8 mouse cellular contexts compared by ENCODE assay signal in genomic region chrX:50550297-50550696, GRCm38 (mm10).
DNase-seq lines count a peak whose midpoint lies in the region; ATAC-seq and TF ChIP-seq lines count a peak whose summit lies in the region.

No protein-coding gene starts in this region.

- peaks cover 0 to 3% of the 10 kb centered on the region in 2 experiments; a peak in 1 of 4 replicates for H3K36me3 ChIP-seq in MEL (ENCODE audit: control insufficient read depth in 1 of 2, insufficient read depth in 2 of 2, low read length in 2 of 2)
- H3K36me3 ChIP-seq in forebrain, embryonic 11.5 days (ENCODE audit: control insufficient read depth, insufficient read depth, low read length) = no peaks in the 10 kb centered on the region
- H3K36me3 ChIP-seq in intestine, embryonic 14.5 days (ENCODE audit: control insufficient read depth, insufficient read depth, low read length) = no peaks in the 10 kb centered on the region

- H3K4me1 ChIP-seq in MEL (ENCODE audit: control insufficient read depth in 1 of 2, insufficient read depth in 2 of 2, low read length in 2 of 2) = peaks cover 0 to 2% of the 10 kb centered on the region in 2 experiments; a peak in 1 of 4 replicates
- no peaks in the 10 kb centered on the region for H3K4me1 ChIP-seq in forebrain, embryonic 11.5 days (replicated peaks; ENCODE audit: control insufficient read depth, insufficient read depth, low read length)
- H3K4me1 ChIP-seq in intestine, embryonic 14.5 days (replicated peaks; ENCODE audit: control insufficient read depth, insufficient read depth, low read length) = no peaks in the 10 kb centered on the region

- TF ChIP-seq CTCF in MEL (IDR thresholded peaks at IDR 0.05 in 2 of 3, conservative IDR thresholded peaks at IDR 0.05 in 1 of 3; ENCODE audit: control insufficient read depth in 1 of 3, insufficient read depth in 1 of 3, low read depth in 2 of 3, low read length in 3 of 3, poor library complexity in 1 of 3, severe bottlenecking in 1 of 3) = peak in 2 of 3 experiments; percentile 40 to 74; a peak in 3 of 6 replicates

- ATAC-seq in forebrain, embryonic 11.5 days (replicated peaks; ENCODE audit: low FRiP score) = no peak
- ATAC-seq in intestine, embryonic 14.5 days (replicated peaks; ENCODE audit: low FRiP score, low TSS enrichment, low read depth) = no peak
- ATAC-seq in activated CD4-positive, CD25-positive, alpha-beta regulatory T cell, adult 4 months = no peak

- no peaks in the 10 kb centered on the region; the same call in 1 of the 2 replicates for H3K79me2 ChIP-seq in MEL (ENCODE audit: control insufficient read depth, insufficient read depth, low read length, poor library complexity)

- H3K27ac ChIP-seq in MEL (ENCODE audit: control insufficient read depth, low read depth, low read length) = peak overlapping the region; percentile 90
- no peak overlapping the region for H3K27ac ChIP-seq in forebrain, embryonic 11.5 days (ENCODE audit: low read depth, low read length)
- H3K27ac ChIP-seq in intestine, embryonic 14.5 days (ENCODE audit: low read depth) = no peak overlapping the region

- H3K4me3 ChIP-seq in MEL (ENCODE audit: control insufficient read depth in 1 of 2, insufficient read depth in 1 of 2, low read depth in 2 of 2, low read length in 2 of 2) = peak overlapping the region; percentile 84 to 92
- H3K4me3 ChIP-seq in forebrain, embryonic 11.5 days (ENCODE audit: low read depth, low read length) = peak overlapping the region; percentile 23; the same call in 1 of the 2 replicates
- H3K4me3 ChIP-seq in intestine, embryonic 14.5 days (ENCODE audit: low read depth, low read length) = peak overlapping the region; percentile 32

- peak; percentile 84 for TF ChIP-seq RAD21 in MEL (IDR thresholded peaks at IDR 0.05; ENCODE audit: low read depth, low read length)

- no peaks in the 10 kb centered on the region for H3K9me3 ChIP-seq in MEL (replicated peaks; ENCODE audit: insufficient read depth, low read length)
- H3K9me3 ChIP-seq in forebrain, embryonic 11.5 days (ENCODE audit: control insufficient read depth, low read length) = no peaks in the 10 kb centered on the region
- H3K9me3 ChIP-seq in intestine, embryonic 14.5 days (ENCODE audit: control insufficient read depth, low read length) = no peaks in the 10 kb centered on the region

- peak in 1 of 2 experiments; percentile 36; a peak in 1 of 4 replicates for TF ChIP-seq POLR2A in MEL (IDR thresholded peaks at IDR 0.05; ENCODE audit: control insufficient read depth in 1 of 2, insufficient read depth in 1 of 2, low read depth in 1 of 2, low read length in 2 of 2, poor library complexity in 1 of 2)

- WGBS in forebrain, embryonic 11.5 days = 60% methylated on average over 10 of the region's 10 CpGs
- WGBS in intestine, embryonic 14.5 days = 64% methylated on average over 10 of the region's 10 CpGs

- peak overlapping the region; percentile 94 for H3K9ac ChIP-seq in MEL (ENCODE audit: control insufficient read depth, low read depth, low read length, poor library complexity, severe bottlenecking)
- no peak overlapping the region for H3K9ac ChIP-seq in forebrain, embryonic 11.5 days (ENCODE audit: low read length)
- no peak overlapping the region for H3K9ac ChIP-seq in intestine, embryonic 14.5 days (ENCODE audit: low read length)

- peak overlapping the region; percentile 24; the same call in 1 of the 2 replicates for H3K4me2 ChIP-seq in forebrain, embryonic 11.5 days (ENCODE audit: low read depth, low read length, severe bottlenecking)
- H3K4me2 ChIP-seq in intestine, embryonic 14.5 days (ENCODE audit: low read length) = peak overlapping the region; percentile 40

- DNase-seq in kidney, adult 11 months = peak; percentile 83
- DNase-seq in kidney, postnatal 14 days = no peak
- peak; percentile 91 for DNase-seq in MEL (ENCODE audit: low read depth, low spot score)
- DNase-seq in forebrain, embryonic 11.5 days (ENCODE audit: low spot score) = no peak
- DNase-seq in intestine, embryonic 14.5 days (ENCODE audit: low spot score) = no peak
- peak; percentile 83 for DNase-seq in lung, postnatal 25 days (ENCODE audit: low spot score)
- peak; percentile 76 for DNase-seq in retina, postnatal 1 day

- H3K27me3 ChIP-seq in MEL (ENCODE audit: control insufficient read depth in 1 of 2, insufficient read depth in 2 of 2, low read length in 2 of 2) = no peaks in the 10 kb centered on the region
- H3K27me3 ChIP-seq in forebrain, embryonic 11.5 days (ENCODE audit: control insufficient read depth, insufficient read depth, low read length) = no peaks in the 10 kb centered on the region
- H3K27me3 ChIP-seq in intestine, embryonic 14.5 days (replicated peaks; ENCODE audit: control insufficient read depth, insufficient read depth, low read length) = no peaks in the 10 kb centered on the region

- 0 out of 4 replicates have a peak, but pooled peaks of 1 of the 2 experiments have one; percentile 13 for TF ChIP-seq EP300 in MEL (IDR thresholded peaks at IDR 0.05; ENCODE audit: low read depth in 1 of 2, low read length in 2 of 2)

TF ChIP-seq in MEL, 35 proteins besides CTCF, POLR2A, EP300 and RAD21:
- TF ChIP-seq BHLHE40 (IDR thresholded peaks at IDR 0.05; ENCODE audit: borderline replicate concordance, low read depth, low read length) (no peak), GABPA (IDR thresholded peaks at IDR 0.05; ENCODE audit: low read depth, low read length) (no peak), HCFC1 (IDR thresholded peaks at IDR 0.05; ENCODE audit: low read depth, low read length) (peak; percentile 64; the same call in 1 of the 2 replicates), UBTF (IDR thresholded peaks at IDR 0.05; ENCODE audit: borderline replicate concordance, insufficient read depth, low read depth, low read length) (no peak), ZNF384 (IDR thresholded peaks at IDR 0.05; ENCODE audit: low read depth, low read length) (peak; percentile 64; the same call in 1 of the 2 replicates), MYB (IDR thresholded peaks at IDR 0.05; ENCODE audit: low read depth, low read length) (no peak), GATA1 (IDR thresholded peaks at IDR 0.05; ENCODE audit: low read depth, low read length) (peak; percentile 11; the same call in 1 of the 2 replicates), RCOR1 (IDR thresholded peaks at IDR 0.05; ENCODE audit: low read depth, low read length) (no peak), ELF1 (IDR thresholded peaks at IDR 0.05; ENCODE audit: low read depth, low read length) (no peak), ZC3H11A (IDR thresholded peaks at IDR 0.05; ENCODE audit: low read depth, low read length) (peak; percentile 70), CHD2 (IDR thresholded peaks at IDR 0.05; ENCODE audit: low read length) (no peak), POLR2AphosphoS5 (IDR thresholded peaks at IDR 0.05; ENCODE audit: borderline replicate concordance, low read depth, low read length) (no peak), CHD1 (IDR thresholded peaks at IDR 0.05; ENCODE audit: low read depth, low read length) (no peak), TAL1 (IDR thresholded peaks at IDR 0.05; ENCODE audit: low read length) (no peak), ZMIZ1 (IDR thresholded peaks at IDR 0.05; ENCODE audit: low read depth, low read length) (no peak), MAFK (IDR thresholded peaks at IDR 0.05; ENCODE audit: borderline replicate concordance, low read depth, low read length) (no peak), NRF1 (IDR thresholded peaks at IDR 0.05; ENCODE audit: insufficient read depth, low read depth, low read length, poor library complexity, severe bottlenecking) (no peak), SMC3 (IDR thresholded peaks at IDR 0.05; ENCODE audit: low read depth, low read length) (peak; percentile 78), MEF2A (IDR thresholded peaks at IDR 0.05; ENCODE audit: extremely low read depth, insufficient replicate concordance, low read depth, low read length, poor library complexity, severe bottlenecking) (no peak), E2F4 (IDR thresholded peaks at IDR 0.05; ENCODE audit: borderline replicate concordance, low read depth, low read length) (no peak), KAT2A (conservative IDR thresholded peaks at IDR 0.05; ENCODE audit: low read depth, low read length) (no peak), MXI1 (IDR thresholded peaks at IDR 0.05; ENCODE audit: low read depth, low read length) (no peak), MAX (IDR thresholded peaks at IDR 0.05; ENCODE audit: low read length) (peak; percentile 44; the same call in 1 of the 2 replicates), POLR2AphosphoS2 (IDR thresholded peaks at IDR 0.05; ENCODE audit: low read length) (no peak), USF1 (IDR thresholded peaks at IDR 0.05; ENCODE audit: low read depth, low read length) (no peak), SIN3A (IDR thresholded peaks at IDR 0.05; ENCODE audit: low read length) (peak; percentile 44; the same call in 1 of the 2 replicates), JUND (IDR thresholded peaks at IDR 0.05; ENCODE audit: low read depth, low read length) (no peak), TCF12 (IDR thresholded peaks at IDR 0.05; ENCODE audit: low read depth, low read length) (no peak), USF2 (IDR thresholded peaks at IDR 0.05; ENCODE audit: borderline replicate concordance in 1 of 2, insufficient read depth in 1 of 2, low read depth in 1 of 2, low read length in 2 of 2) (no peak), TBP (IDR thresholded peaks at IDR 0.05; ENCODE audit: low read depth, low read length) (no peak; the same call in 1 of the 2 replicates), MAZ (IDR thresholded peaks at IDR 0.05; ENCODE audit: low read depth, low read length) (no peak), NELFE (IDR thresholded peaks at IDR 0.05; ENCODE audit: low read depth, low read length) (no peak; the same call in 1 of the 2 replicates), ZKSCAN1 (IDR thresholded peaks at IDR 0.05; ENCODE audit: low read depth, low read length) (no peak), ETS1 (IDR thresholded peaks at IDR 0.05; ENCODE audit: low read depth, low read length) (peak; percentile 85), MYC (IDR thresholded peaks at IDR 0.05; ENCODE audit: low read depth, low read length) (0 out of 2 replicates have a peak, but pooled peaks have one; percentile 45)

Comparison
In these comparisons a context has a peak if more than half of its experiments do, and no peak if none do; other contexts are left out.
1. DNase-seq: peak in kidney, adult 11 months (single experiment), MEL (single experiment), lung, postnatal 25 days (single experiment) and retina, postnatal 1 day (single experiment); none in kidney, postnatal 14 days (single experiment), forebrain, embryonic 11.5 days (single experiment) and intestine, embryonic 14.5 days (single experiment).
2. H3K4me3 ChIP-seq: peak in every context shown above with its lines; median percentile 88 in MEL; 32 in intestine, embryonic 14.5 days; 23 in forebrain, embryonic 11.5 days.